Mouse (Mus musculus) intestine, embryonic 15.5 days (tissue): ENCODE results near the gene Brox. TPM values are rescaled to one million over a fixed set of nuclear protein-coding genes. Genes with fewer than 3 reads are reported as not detected.
"Not testable (repeated sequence)": the region's sequence is repeated elsewhere in the genome, so short reads cannot be mapped to it uniquely, and the experiment has no call there.

Experiments
- ATAC-seq: fragments of 200-750 bp; cut with Nextera tagmentation; 2 replicates; pipeline ENCODE4 v1.8.0; 2017; ENCODE audit warnings: moderate TSS enrichment, moderate library complexity
- H3K27ac ChIP-seq: fragments of 300-500 bp; sonication (generic); 2 replicates; pipeline ENCODE4 v1.5.1; 2015; ENCODE audit warnings: mild to moderate bottlenecking, inconsistent platforms
- H3K27me3 ChIP-seq: fragments of 300-500 bp; sonication (generic); replicated peaks from 2 replicates; pipeline ENCODE4 v1.6.1; 2015; ENCODE audit warnings: inconsistent platforms
- H3K36me3 ChIP-seq: fragments of 300-500 bp; sonication (generic); 2 replicates; pipeline ENCODE4 v1.6.1; 2015; ENCODE audit warnings: inconsistent platforms
- H3K4me1 ChIP-seq: fragments of 300-500 bp; sonication (generic); replicated peaks from 2 replicates; pipeline ENCODE4 v1.6.1; 2015; ENCODE audit warnings: inconsistent platforms
- H3K4me2 ChIP-seq: fragments of 300-500 bp; sonication (generic); replicated peaks from 2 replicates; pipeline ENCODE4 v1.6.1; 2015; ENCODE audit warnings: mild to moderate bottlenecking, inconsistent platforms
- H3K4me3 ChIP-seq: fragments of 300-500 bp; sonication (generic); replicated peaks from 2 replicates; pipeline ENCODE4 v1.5.1; 2015; ENCODE audit warnings: inconsistent platforms
- H3K9ac ChIP-seq: fragments of 300-500 bp; sonication (generic); 2 replicates; pipeline ENCODE4 v1.6.1; 2015; ENCODE audit warnings: inconsistent platforms
- H3K9me3 ChIP-seq: fragments of 300-500 bp; sonication (generic); 2 replicates; pipeline ENCODE4 v1.6.1; 2016; ENCODE audit warnings: inconsistent platforms
- WGBS: fragments of 180-500 bp; shearing (Covaris S2); methylation state at CpG from one replicate; pipeline ENCODE4 v1.1.7; 2015; 5-methylcytosine and 5-hydroxymethylcytosine counted together
- polyA plus RNA-seq: library from polyadenylated mRNA; unstranded; fragments of >200 nt; fragmentation: Nextera tagmentation; extraction: Ambion mirVana; gene quantifications from 2 replicates; pipeline ENCODE4 v1.2.1, GENCODE M21; 2015

The Brox gene
- polyA plus RNA-seq = 36.3 and 41.6 TPM in 2 replicates

DNA sequence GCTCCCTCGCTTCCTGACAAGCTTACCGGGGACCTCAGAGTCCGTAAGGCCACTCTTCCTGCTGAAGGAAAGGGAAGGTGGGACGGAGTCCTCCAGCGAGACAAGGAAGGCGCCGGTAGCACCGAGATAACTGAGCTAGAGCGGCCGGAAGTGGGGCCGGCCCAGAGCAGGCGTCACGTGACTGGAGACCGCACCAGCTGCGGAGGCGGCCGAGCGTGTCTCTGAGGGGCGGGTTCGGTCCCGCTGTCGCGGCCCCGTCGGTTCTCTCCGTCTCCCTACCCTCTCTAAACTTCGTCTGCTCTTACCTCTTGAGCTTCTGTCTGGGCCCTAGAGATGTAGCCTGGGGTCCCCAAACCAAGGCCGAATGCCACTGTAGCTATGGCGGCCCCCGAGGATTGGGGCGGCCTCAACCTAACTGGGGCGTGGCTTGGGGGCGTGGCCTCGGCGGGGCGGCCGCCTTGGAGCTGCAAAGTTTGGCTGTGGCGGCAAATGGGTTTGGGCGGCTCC is at the start of gene Brox:
TSS of gene Brox (minus strand) at position 393 of the 507 bp plus-strand sequence.
- ATAC-seq = peak; percentile 94
- peak within 1 kb of the TSS; percentile 57 for H3K4me2 ChIP-seq
- H3K27ac ChIP-seq = peak within 1 kb of the TSS; percentile 52
- peaks cover 3% of the 10 kb centered on the region; the same call in 1 of the 2 replicates for H3K36me3 ChIP-seq
- peak within 1 kb of the TSS; percentile 50 for H3K4me3 ChIP-seq
- under 1% methylated on average over 39 of the region's 39 CpGs for WGBS
- H3K9me3 ChIP-seq = no peaks in the 10 kb centered on the region
- peak within 1 kb of the TSS; percentile 50 for H3K9ac ChIP-seq
- no peaks in the 10 kb centered on the region for H3K4me1 ChIP-seq
- H3K27me3 ChIP-seq = no peaks in the 10 kb centered on the region

DNA sequence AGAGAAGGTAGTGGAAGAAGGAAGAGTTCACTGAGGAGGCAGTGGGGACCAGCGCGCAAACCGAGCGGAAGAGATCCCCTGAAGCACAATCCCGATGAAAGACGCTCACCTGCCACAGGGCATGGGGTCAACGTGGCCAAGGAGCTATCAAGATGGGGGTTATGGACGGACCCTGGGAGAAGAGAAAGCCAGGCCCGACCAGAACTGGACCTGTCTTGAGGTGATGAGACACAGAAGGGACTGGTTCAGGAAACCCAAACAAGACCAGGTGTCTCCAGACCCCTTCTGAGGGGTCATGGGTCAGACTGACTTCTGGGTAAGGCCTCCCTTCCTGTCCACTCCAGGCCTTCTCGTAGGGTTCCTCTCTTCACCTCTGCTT is 48.7 kb upstream of the Brox start:
- Histone ChIP-seq H3K27me3 (no peaks in the 10 kb centered on the region), H3K27ac (peak overlapping the region; percentile 18; the same call in 1 of the 2 replicates)

GRCm38 (mm10) chr1:183344886-183345816 is 48.1 kb upstream of the Brox start:
- peak; percentile 99 for ATAC-seq

More for the DNA sequence above, 48.7 kb upstream of the Brox start:
- no peaks in the 10 kb centered on the region; the same call in 1 of the 2 replicates for H3K4me1 ChIP-seq
- H3K36me3 ChIP-seq = peaks cover 24% of the 10 kb centered on the region
- H3K4me2 ChIP-seq = peak overlapping the region; percentile 88
- H3K9ac ChIP-seq = peak overlapping the region; percentile 92
- 4% methylated on average over 10 of the region's 10 CpGs for WGBS
- ATAC-seq = no peak
- H3K9me3 ChIP-seq = no peaks in the 10 kb centered on the region
- H3K4me3 ChIP-seq = peak overlapping the region; percentile 97

GRCm38 (mm10) chr1:183342902-183343301 is 45.8 kb upstream of the Brox start:
- not testable (repeated sequence) for H3K4me3 ChIP-seq, H3K4me1 ChIP-seq, H3K27me3 ChIP-seq, H3K9me3 ChIP-seq, ATAC-seq, H3K4me2 ChIP-seq, H3K27ac ChIP-seq, H3K9ac ChIP-seq
- H3K36me3 ChIP-seq = peaks cover 17% of the 10 kb centered on the region
- WGBS = 97% methylated on average over 1 of the region's 1 CpGs

More at GRCm38 (mm10) chr1:183344886-183345816, 48.1 kb upstream of the Brox start:
- H3K9ac ChIP-seq = peak overlapping the region; percentile 92
- peak overlapping the region; percentile 97 for H3K4me3 ChIP-seq
- H3K4me2 ChIP-seq = peak overlapping the region; percentile 88
- H3K9me3 ChIP-seq = no peaks in the 10 kb centered on the region
- no peaks in the 10 kb centered on the region for H3K27me3 ChIP-seq
- peaks cover 24% of the 10 kb centered on the region for H3K36me3 ChIP-seq
- H3K27ac ChIP-seq = peak overlapping the region; percentile 84
- no peaks in the 10 kb centered on the region; the same call in 1 of the 2 replicates for H3K4me1 ChIP-seq
- WGBS = under 1% methylated on average over 72 of the region's 72 CpGs

DNA sequence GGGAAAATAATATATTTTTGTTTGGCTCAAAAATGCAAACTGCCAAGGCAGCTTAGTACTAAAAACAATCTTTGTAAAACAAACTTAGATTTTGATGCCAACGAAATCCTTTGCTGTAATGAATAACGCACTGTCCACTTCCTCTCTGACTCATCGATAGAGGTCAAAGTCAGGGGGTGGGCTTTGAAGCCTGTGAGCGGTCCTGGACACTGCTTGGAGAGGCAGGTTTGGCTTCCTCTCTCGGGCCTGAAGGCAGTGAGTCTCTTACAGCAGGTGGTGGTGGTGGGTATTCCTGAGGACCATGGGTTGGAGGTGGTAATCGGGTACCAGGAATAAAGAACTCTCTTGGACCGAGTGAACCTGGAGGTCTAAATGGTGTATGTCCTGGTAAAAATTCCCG is 30.1 kb upstream of the Brox start:
- no peak overlapping the region for H3K27ac ChIP-seq
- no peak overlapping the region for H3K9ac ChIP-seq
- H3K36me3 ChIP-seq = peaks cover 50% of the 10 kb centered on the region
- no peaks in the 10 kb centered on the region for H3K27me3 ChIP-seq
- H3K4me2 ChIP-seq = no peak overlapping the region
- no peak overlapping the region for H3K4me3 ChIP-seq
- WGBS = 91% methylated on average over 8 of the region's 8 CpGs
- no peak for ATAC-seq
- no peaks in the 10 kb centered on the region; the same call in 1 of the 2 replicates for H3K9me3 ChIP-seq
- no peaks in the 10 kb centered on the region for H3K4me1 ChIP-seq

GRCm38 (mm10) chr1:183324433-183324832 is 27.4 kb upstream of the Brox start:
- Histone ChIP-seq H3K4me1 (no peaks in the 10 kb centered on the region), H3K36me3 (peaks cover 43% of the 10 kb centered on the region), H3K9ac (no peak overlapping the region), H3K4me3 (no peak overlapping the region), H3K9me3 (no peaks in the 10 kb centered on the region; the same call in 1 of the 2 replicates), H3K4me2 (no peak overlapping the region), H3K27me3 (no peaks in the 10 kb centered on the region), H3K27ac (no peak overlapping the region)
- ATAC-seq = no peak
- 96% methylated on average over 6 of the region's 6 CpGs for WGBS

- Histone ChIP-seq H3K36me3 (peaks cover 44% of the 10 kb centered on the region), H3K9me3 (no peaks in the 10 kb centered on the region; the same call in 1 of the 2 replicates), H3K4me3 (no peak overlapping the region), H3K9ac (no peak overlapping the region), H3K4me2 (no peak overlapping the region), H3K4me1 (no peaks in the 10 kb centered on the region), H3K27me3 (no peaks in the 10 kb centered on the region), H3K27ac (no peak overlapping the region)
- no peak for ATAC-seq
- WGBS = 96% methylated on average over 2 of the region's 2 CpGs
Measured at GRCm38 (mm10) chr1:183323923-183324322, 26.9 kb upstream of the Brox start.

- not testable (repeated sequence) for H3K4me1 ChIP-seq, H3K4me2 ChIP-seq, H3K9me3 ChIP-seq, H3K9ac ChIP-seq, ATAC-seq, H3K4me3 ChIP-seq, H3K27ac ChIP-seq, H3K27me3 ChIP-seq
- WGBS = 86% methylated on average over 5 of the region's 5 CpGs
- H3K36me3 ChIP-seq = peaks cover 36% of the 10 kb centered on the region
Measured at GRCm38 (mm10) chr1:183322496-183322895, 25.4 kb upstream of the Brox start.

DNA sequence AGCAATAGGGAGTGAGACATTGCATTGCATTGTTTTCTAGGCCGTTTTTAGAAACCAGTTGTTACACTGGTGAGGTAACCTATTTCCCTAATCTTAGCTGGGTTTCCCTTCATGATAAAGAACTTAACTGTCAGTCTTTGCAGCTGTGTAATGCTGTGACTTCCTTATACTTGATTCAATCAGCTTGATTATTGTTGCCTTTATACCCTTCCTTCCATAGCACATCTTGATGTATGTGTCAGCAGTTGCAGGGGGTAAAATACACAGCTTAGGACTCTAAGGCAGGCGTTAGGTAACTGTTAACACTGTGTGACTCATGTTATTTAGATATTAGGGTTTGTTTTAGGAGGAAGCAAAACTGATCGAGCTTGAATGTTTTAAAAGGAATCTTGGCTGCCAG is 23.6 kb upstream of the Brox start:
- Histone ChIP-seq H3K9ac (no peak overlapping the region), H3K27me3 (no peaks in the 10 kb centered on the region), H3K36me3 (peaks cover 28% of the 10 kb centered on the region), H3K9me3 (no peaks in the 10 kb centered on the region; the same call in 1 of the 2 replicates), H3K27ac (no peak overlapping the region), H3K4me2 (no peak overlapping the region), H3K4me3 (no peak overlapping the region), H3K4me1 (no peaks in the 10 kb centered on the region)
- no peak for ATAC-seq
- WGBS = 60% methylated on average over 3 of the region's 3 CpGs

- peaks cover 21% of the 10 kb centered on the region for H3K36me3 ChIP-seq
- WGBS = 89% methylated on average over 2 of the region's 2 CpGs
Measured at GRCm38 (mm10) chr1:183315783-183316182, 18.7 kb upstream of the Brox start.

GRCm38 (mm10) chr1:183312076-183312475 is 15.0 kb upstream of the Brox start:
- H3K27ac ChIP-seq = no peak overlapping the region
- H3K4me3 ChIP-seq = no peak overlapping the region
- 97% methylated on average over 2 of the region's 2 CpGs for WGBS

More at GRCm38 (mm10) chr1:183315783-183316182, 18.7 kb upstream of the Brox start:
- ATAC-seq = no peak
- Histone ChIP-seq H3K9ac (no peak overlapping the region), H3K9me3 (no peaks in the 10 kb centered on the region), H3K27ac (no peak overlapping the region), H3K4me1 (no peaks in the 10 kb centered on the region), H3K4me3 (no peak overlapping the region), H3K27me3 (no peaks in the 10 kb centered on the region), H3K4me2 (no peak overlapping the region)

GRCm38 (mm10) chr1:183309601-183310000 is 12.5 kb upstream of the Brox start:
- not testable (repeated sequence) for H3K9me3 ChIP-seq, ATAC-seq, H3K27me3 ChIP-seq, H3K36me3 ChIP-seq, H3K9ac ChIP-seq, H3K4me3 ChIP-seq, H3K4me1 ChIP-seq, H3K4me2 ChIP-seq, H3K27ac ChIP-seq
- WGBS = 89% methylated on average over 2 of the region's 2 CpGs

More at GRCm38 (mm10) chr1:183312076-183312475, 15.0 kb upstream of the Brox start:
- Histone ChIP-seq H3K36me3 (peaks cover 9% of the 10 kb centered on the region; the same call in 1 of the 2 replicates), H3K27me3 (no peaks in the 10 kb centered on the region), H3K4me1 (no peaks in the 10 kb centered on the region), H3K9me3 (no peaks in the 10 kb centered on the region), H3K4me2 (no peak overlapping the region), H3K9ac (no peak overlapping the region)
- no peak for ATAC-seq
